Mouse (Mus musculus) CD4-positive, CD25-positive, alpha-beta regulatory T cell, adult 2 months (primary cell): ENCODE measurements around the gene Tmem132c.
"Not testable (repeated sequence)": the region's sequence is repeated elsewhere in the genome, so short reads cannot be mapped to it uniquely, and the experiment has no call there.

Experiments used
- DNase-seq: peaks from one replicate; pipeline ENCODE4 v3.0.0-alpha.2; 2012; ENCODE audit warnings: low read depth, low spot score

Tmem132c gene

GRCm38 (mm10) chr5:127341158-127341557, 99.5 kb downstream of the Tmem132c start:
- DNase-seq: no peak

- no peak for DNase-seq
These were observed 103.1 kb downstream of the Tmem132c start for GRCm38 (mm10) chr5:127344721-127345120.

- DNase-seq: no peak
These were observed 104.8 kb downstream of the Tmem132c start for GRCm38 (mm10) chr5:127346364-127346763.

- DNase-seq: no peak
These were observed 105.6 kb downstream of the Tmem132c start for GRCm38 (mm10) chr5:127347053-127347748.

- DNase-seq: no peak
These were observed 107.8 kb downstream of the Tmem132c start for GRCm38 (mm10) chr5:127349221-127350065.

GRCm38 (mm10) chr5:127353002-127353401, 111.4 kb downstream of the Tmem132c start:
- DNase-seq: no peak

- no peak for DNase-seq
These were observed 114.2 kb downstream of the Tmem132c start for GRCm38 (mm10) chr5:127355836-127356235.

GRCm38 (mm10) chr5:127357878-127358277, 116.3 kb downstream of the Tmem132c start:
- not testable (repeated sequence) for DNase-seq

- no peak for DNase-seq
These were observed 119.5 kb downstream of the Tmem132c start for GRCm38 (mm10) chr5:127361145-127361544.

GRCm38 (mm10) chr5:127365061-127365460, 123.5 kb downstream of the Tmem132c start:
- DNase-seq: no peak

- no peak for DNase-seq
These were observed 126.6 kb downstream of the Tmem132c start for GRCm38 (mm10) chr5:127368191-127368590.

GRCm38 (mm10) chr5:127369812-127370211, 128.2 kb downstream of the Tmem132c start:
- DNase-seq: no peak

GRCm38 (mm10) chr5:127370503-127370902, 128.9 kb downstream of the Tmem132c start:
- no peak for DNase-seq

GRCm38 (mm10) chr5:127374251-127374650, 132.6 kb downstream of the Tmem132c start:
- no peak for DNase-seq

- DNase-seq: no peak
These were observed 134.0 kb downstream of the Tmem132c start for GRCm38 (mm10) chr5:127375654-127376053.

GRCm38 (mm10) chr5:127378521-127378920, 136.9 kb downstream of the Tmem132c start:
- DNase-seq: no peak

GRCm38 (mm10) chr5:127379351-127379750, 137.7 kb downstream of the Tmem132c start:
- no peak for DNase-seq

- no peak for DNase-seq
These were observed 139.6 kb downstream of the Tmem132c start for GRCm38 (mm10) chr5:127381216-127381615.

- DNase-seq: no peak
These were observed 141.0 kb downstream of the Tmem132c start for GRCm38 (mm10) chr5:127382571-127382970.

- no peak for DNase-seq
These were observed 149.6 kb downstream of the Tmem132c start for GRCm38 (mm10) chr5:127391187-127391586.

GRCm38 (mm10) chr5:127396889-127397288, 155.3 kb downstream of the Tmem132c start:
- no peak for DNase-seq

GRCm38 (mm10) chr5:127398010-127398409, 156.4 kb downstream of the Tmem132c start:
- no peak for DNase-seq
